Mouse (Mus musculus) lung, postnatal 25 days (tissue): Measurements from ENCODE around the gene Lhpp.

Experiments
- DNase-seq: peaks from one replicate; pipeline ENCODE4 v3.0.0; 2022; ENCODE audit warnings: low spot score

The Lhpp gene

GRCm38 (mm10) chr7:132646514-132646913 lies 36.1 kb downstream of the Lhpp start:
- no peak for DNase-seq

GRCm38 (mm10) chr7:132654412-132654811 lies 44.0 kb downstream of the Lhpp start:
- DNase-seq, result no peak

GRCm38 (mm10) chr7:132656075-132656474 lies 45.6 kb downstream of the Lhpp start:
- peak; percentile 90 for DNase-seq

- peak; percentile 93 for DNase-seq
Observed at GRCm38 (mm10) chr7:132656548-132656947, 46.1 kb downstream of the Lhpp start.

- DNase-seq, result no peak
Observed at GRCm38 (mm10) chr7:132657371-132658057, 47.1 kb downstream of the Lhpp start.

GRCm38 (mm10) chr7:132658058-132658450 lies 47.6 kb downstream of the Lhpp start:
- no peak for DNase-seq

- DNase-seq, result no peak
Observed at GRCm38 (mm10) chr7:132658688-132659087, 48.2 kb downstream of the Lhpp start.

- DNase-seq, result no peak
Observed at GRCm38 (mm10) chr7:132659633-132660032, 49.2 kb downstream of the Lhpp start.

GRCm38 (mm10) chr7:132662831-132663230 lies 52.4 kb downstream of the Lhpp start:
- peak; percentile 81 for DNase-seq

GRCm38 (mm10) chr7:132664815-132665214 lies 54.4 kb downstream of the Lhpp start:
- DNase-seq, result no peak

- DNase-seq, result no peak
Observed at GRCm38 (mm10) chr7:132665664-132666382, 55.4 kb downstream of the Lhpp start.

- DNase-seq, result no peak
Observed at GRCm38 (mm10) chr7:132666516-132666915, 56.1 kb downstream of the Lhpp start.

GRCm38 (mm10) chr7:132668604-132669003 lies 58.2 kb downstream of the Lhpp start:
- peak; percentile 81 for DNase-seq

GRCm38 (mm10) chr7:132669999-132670862 lies 59.8 kb downstream of the Lhpp start:
- peak; percentile 88 for DNase-seq

- DNase-seq, result peak; percentile 76
Observed at GRCm38 (mm10) chr7:132670863-132671165, 60.4 kb downstream of the Lhpp start.

GRCm38 (mm10) chr7:132672481-132672959 lies 62.1 kb downstream of the Lhpp start:
- DNase-seq, result peak; percentile 86

GRCm38 (mm10) chr7:132673931-132674755 lies 63.7 kb downstream of the Lhpp start:
- DNase-seq, result peak; percentile 89

GRCm38 (mm10) chr7:132675922-132676321 lies 65.5 kb downstream of the Lhpp start:
- no peak for DNase-seq

GRCm38 (mm10) chr7:132679117-132679516 lies 68.7 kb downstream of the Lhpp start:
- DNase-seq, result no peak

- DNase-seq, result no peak
Observed at GRCm38 (mm10) chr7:132679549-132679948, 69.1 kb downstream of the Lhpp start.

GRCm38 (mm10) chr7:132681296-132681695 lies 70.9 kb downstream of the Lhpp start:
- no peak for DNase-seq

GRCm38 (mm10) chr7:132681831-132682230 lies 71.4 kb downstream of the Lhpp start:
- no peak for DNase-seq
